ENCODE assay signal across 9 mouse cellular contexts in the genomic region with DNA sequence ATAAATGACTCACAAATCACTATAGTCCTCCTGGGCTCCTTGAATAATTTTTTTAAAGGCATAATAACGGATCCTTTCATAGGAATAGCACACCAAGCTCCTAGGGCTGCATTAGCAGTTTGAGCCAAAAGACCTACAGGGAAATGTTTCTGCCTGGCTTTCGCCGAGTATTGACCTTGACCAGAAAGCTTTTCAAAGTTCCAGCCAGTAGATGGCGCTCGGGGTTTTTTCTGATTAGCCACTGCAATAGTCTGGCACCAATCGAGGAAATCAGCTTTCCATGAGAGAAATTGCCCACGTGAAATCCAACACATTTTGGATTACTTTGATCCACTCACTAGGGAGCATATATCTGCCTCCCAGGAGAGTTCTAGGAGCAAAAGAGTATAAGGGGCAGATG. TPM values are rescaled to one million over a fixed set of nuclear protein-coding genes. Genes with fewer than 3 reads are reported as not detected.
DNase-seq lines count a peak whose midpoint lies in the region; ATAC-seq and TF ChIP-seq lines count a peak whose summit lies in the region.
"Had no signal": no experiment of that assay in that cellular context is flagged by ENCODE, and none has a peak within 500 bp of the region (broad histone marks: within the 10 kb centered on the region; RNA-seq: fewer than 3 reads in every experiment).

No protein-coding gene starts in this region.

- DNase-seq in frontal cortex, postnatal 36 days (ENCODE audit: low spot score in 2 of 2), result peak; percentile 12 to 32
- peak; percentile 9 for DNase-seq in thymus, postnatal 4 days
- DNase-seq in thymus, postnatal 10 days (ENCODE audit: low spot score in 2 of 2), result no peak
- DNase-seq in layer of hippocampus, adult 9-10 months (ENCODE audit: low spot score), result peak; percentile 26
- DNase-seq in right cerebral cortex, postnatal 14 days, result peak; percentile 25
- no peak for DNase-seq in spleen, postnatal 36 days (ENCODE audit: low spot score in 2 of 2)

- no peak overlapping the region for H3K27ac ChIP-seq in cortical plate, adult 2 months (ENCODE audit: insufficient read depth, low read length)
- H3K27ac ChIP-seq: liver, embryonic 14.5 days had no signal

- H3K4me3 ChIP-seq in cortical plate, adult 2 months (ENCODE audit: insufficient read depth, low read length), result no peak overlapping the region

- TF ChIP-seq CTCF in cortical plate, adult 2 months (IDR thresholded peaks at IDR 0.05; ENCODE audit: extremely low read depth, insufficient read depth, low read length), result 0 out of 2 replicates have a peak, but pooled peaks have one; percentile 4

- H3K4me1 ChIP-seq in cortical plate, adult 2 months (ENCODE audit: control insufficient read depth, insufficient read depth, low read length), result no peaks in the 10 kb centered on the region

- TF ChIP-seq POLR2A in cortical plate, adult 2 months (IDR thresholded peaks at IDR 0.05; ENCODE audit: extremely low read depth, insufficient read depth, low read length), result no peak

- ATAC-seq in frontal cortex, adult (ENCODE audit: low TSS enrichment), result no peak

RNA-seq across cellular contexts. Expression of gene Mup21, which starts 17.0 kb away (rescaled TPM):
- polyA plus RNA-seq in cortical plate, adult 2 months (2012; rRNA removed), result not detected in 2 replicates

RNA-seq across cellular contexts. Expression of gene Mup3, which starts 46.6 kb away (rescaled TPM):
- not detected in 2 replicates for polyA plus RNA-seq in cortical plate, adult 2 months (2012; rRNA removed)
- polyA plus RNA-seq: liver, embryonic 14.5 days had no signal

Comparison
In these comparisons a context has a peak if more than half of its experiments do, and no peak if none do; other contexts are left out.
1. DNase-seq: peak in frontal cortex, postnatal 36 days (2 of 2), thymus, postnatal 4 days (single experiment), layer of hippocampus, adult 9-10 months (single experiment) and right cerebral cortex, postnatal 14 days (single experiment); none in thymus, postnatal 10 days (0 of 2) and spleen, postnatal 36 days (0 of 2).